Mouse (Mus musculus): ENCODE measurements around the gene Fbxw7.

GRCm38 (mm10) chr3:84929171-84929570 lies 114.1 kb downstream of the Fbxw7 start:
- TF ChIP-seq CTCF (IDR thresholded peaks at IDR 0.05; ENCODE audit: low read depth, low read length) (no peak), GATA1 (IDR thresholded peaks at IDR 0.05; ENCODE audit: borderline replicate concordance, low read length) (no peak), TAL1 (conservative IDR thresholded peaks at IDR 0.05; ENCODE audit: low read depth, low read length) (no peak)

Data from G1E (cell line).